Mouse (Mus musculus) forebrain, postnatal 0 days (tissue): ENCODE measurements at regions not wholly inside any gene's neighbourhood (a gene's known extent, or its start where the extent isn't known, plus 50 kb on each side); places are given as distances from the start of the nearest gene placed in this dataset.

Source experiments
- ATAC-seq: fragments of 200-750 bp; cut with Nextera tagmentation; 2 replicates; pipeline ENCODE4 v1.8.0; 2017; ENCODE audit warnings: mild to moderate bottlenecking, moderate library complexity
- DNase-seq: peaks from one replicate; pipeline ENCODE4 v3.0.0-alpha.2; 2015
- H3K27ac ChIP-seq: fragments of 300-500 bp; sonication (generic); 2 replicates; pipeline ENCODE4 v1.5.1; 2014; ENCODE audit warnings: low read depth, mild to moderate bottlenecking, antibody characterized with exemption, low read length, moderate library complexity, mixed read lengths
- H3K27me3 ChIP-seq: fragments of 300-500 bp; sonication (generic); 2 replicates; pipeline ENCODE4 v1.6.1; 2014; ENCODE audit warnings: mild to moderate bottlenecking, low read length, mixed read lengths; ENCODE audit not compliant: insufficient read depth
- H3K36me3 ChIP-seq: fragments of 300-500 bp; sonication (generic); 2 replicates; pipeline ENCODE4 v1.6.1; 2014; ENCODE audit warnings: mild to moderate bottlenecking, moderate library complexity; ENCODE audit not compliant: insufficient read depth
- H3K4me1 ChIP-seq: fragments of 300-500 bp; sonication (generic); 2 replicates; pipeline ENCODE4 v1.6.1; 2014; ENCODE audit warnings: antibody characterized with exemption; ENCODE audit not compliant: insufficient read depth
- H3K4me2 ChIP-seq: fragments of 300-500 bp; sonication (generic); 2 replicates; pipeline ENCODE4 v1.6.1; 2014; ENCODE audit warnings: low read depth, mild to moderate bottlenecking, moderate library complexity
- H3K4me3 ChIP-seq: fragments of 300-500 bp; sonication (generic); 2 replicates; pipeline ENCODE4 v1.5.1; 2014; ENCODE audit warnings: low read depth, low read length, mixed read lengths
- H3K9ac ChIP-seq: fragments of 300-500 bp; sonication (generic); 2 replicates; pipeline ENCODE4 v1.6.1; 2014; ENCODE audit warnings: mild to moderate bottlenecking
- H3K9me3 ChIP-seq: fragments of 300-500 bp; sonication (generic); 2 replicates; pipeline ENCODE4 v1.6.1; 2016; ENCODE audit warnings: low read length
- CTCF ChIP-seq: sonication (generic); IDR thresholded peaks from 2 replicates; pipeline ENCODE4 v1.5.1; 2016; ENCODE audit warnings: antibody characterized with exemption, control low read depth, low read depth
- WGBS: fragments of 180-500 bp; shearing (Covaris S2); extraction: QIAGEN DNeasy Blood & Tissue Kit; methylation state at CpG from one replicate; pipeline ENCODE4 v1.1.7; 2014; 5-methylcytosine and 5-hydroxymethylcytosine counted together

- ATAC-seq (peak; percentile 93), DNase-seq (peak; percentile 65)
- WGBS, result 17% methylated on average over 2 of the region's 2 CpGs
- Histone ChIP-seq H3K4me1 (no peaks in the 10 kb centered on the region), H3K27me3 (no peaks in the 10 kb centered on the region), H3K36me3 (no peaks in the 10 kb centered on the region), H3K9ac (no peak overlapping the region), H3K27ac (peak overlapping the region; percentile 62), H3K4me3 (no peak overlapping the region), H3K9me3 (no peaks in the 10 kb centered on the region), H3K4me2 (no peak overlapping the region)
- no peak for TF ChIP-seq CTCF
Observed at GRCm38 (mm10) chr7:58488250-58488649, 167.7 kb upstream of the Atp10a start.
